Mouse (Mus musculus): ENCODE measurements around the gene Gm11549.

DNA sequence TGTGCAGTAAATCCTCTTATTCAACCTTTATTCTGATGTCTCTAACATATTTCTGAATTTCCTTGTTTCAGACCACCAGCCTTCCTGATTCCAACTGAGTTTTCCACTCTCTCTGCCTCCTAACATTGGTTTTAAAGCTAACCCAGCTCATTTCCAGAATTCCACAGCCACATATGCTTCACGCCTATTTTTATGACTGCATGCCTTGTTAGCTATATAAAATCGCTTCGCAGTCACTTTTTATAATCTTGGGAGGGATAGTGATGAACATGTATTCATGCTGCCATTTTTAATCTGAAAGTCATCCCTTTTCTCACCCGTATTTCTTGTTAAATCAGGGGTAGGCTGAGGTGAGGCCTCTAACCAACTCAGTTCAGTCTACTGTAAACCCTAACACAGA lies 37.3 kb downstream of the Gm11549 start:
- no peak for TF ChIP-seq CTCF (IDR thresholded peaks at IDR 0.05; ENCODE audit: borderline replicate concordance, control insufficient read depth, extremely low read depth, insufficient read depth, low read length, poor library complexity)
- TF ChIP-seq POLR2A (IDR thresholded peaks at IDR 0.05; ENCODE audit: control insufficient read depth, extremely low read depth, insufficient read depth, low read length, poor library complexity): no peak

Data from thymus, adult 2 months (tissue).